Mouse (Mus musculus) myocyte (in vitro differentiated cells): ENCODE data around the gene Apmap. TPM values are rescaled to one million over a fixed set of nuclear protein-coding genes. Genes with fewer than 3 reads are reported as not detected.
"Not testable (repeated sequence)": the region's sequence is repeated elsewhere in the genome, so short reads cannot be mapped to it uniquely, and the experiment has no call there.

Experiments
- H3K27me3 ChIP-seq: one replicate; pipeline ENCODE4 v1.6.1; 2011; ENCODE audit not compliant: control insufficient read depth, insufficient read depth, insufficient read length
- H3K36me3 ChIP-seq: one replicate; pipeline ENCODE4 v1.6.1; 2011; ENCODE audit not compliant: control insufficient read depth, insufficient read depth
- H3K4me2 ChIP-seq: one replicate; pipeline ENCODE4 v1.6.1; 2011; ENCODE audit warnings: low read depth, control low read depth
- H3K4me3 ChIP-seq: one replicate; pipeline ENCODE4 v1.5.1; 2011; ENCODE audit warnings: mild to moderate bottlenecking, control low read depth, moderate library complexity
- H3K79me2 ChIP-seq: one replicate; pipeline ENCODE4 v1.6.1; 2011; ENCODE audit not compliant: control insufficient read depth, insufficient read depth
- H3ac ChIP-seq: one replicate; pipeline ENCODE4 v1.6.1; 2011; ENCODE audit not compliant: control insufficient read depth, insufficient read length
- CEBPB ChIP-seq: IDR thresholded peaks from 2 replicates; pipeline ENCODE4 v1.6.1; 2011; ENCODE audit warnings: mild to moderate bottlenecking, moderate library complexity; ENCODE audit not compliant: poor library complexity, insufficient read depth, severe bottlenecking
- E2F4 ChIP-seq: IDR thresholded peaks from one replicate; pipeline ENCODE4 v1.6.1; 2011; ENCODE audit warnings: mild to moderate bottlenecking, control low read depth, moderate library complexity; ENCODE audit not compliant: insufficient read depth
- MAX ChIP-seq: IDR thresholded peaks from one replicate; pipeline ENCODE4 v1.6.1; 2011; ENCODE audit warnings: low read depth, mild to moderate bottlenecking, control low read depth
- MYOD1 ChIP-seq, 3 experiments: IDR thresholded peaks; one replicate each; pipeline ENCODE4 v1.6.1; 2011; ENCODE audit warnings: control low read depth in 2 of 3, low read depth in 2 of 3, mild to moderate bottlenecking in 2 of 3, moderate library complexity in 1 of 3; ENCODE audit not compliant: insufficient read length in 2 of 3, control insufficient read depth in 1 of 3
- MYOG ChIP-seq, 3 experiments: IDR thresholded peaks; one replicate each; pipeline ENCODE4 v1.6.1; 2011; ENCODE audit warnings: control low read depth in 2 of 3, low read depth in 2 of 3, mild to moderate bottlenecking in 2 of 3; ENCODE audit not compliant: insufficient read length in 2 of 3, control insufficient read depth in 1 of 3, insufficient read depth in 1 of 3
- REST ChIP-seq: IDR thresholded peaks from one replicate; pipeline ENCODE4 v1.6.1; 2011; ENCODE audit warnings: mild to moderate bottlenecking, control low read depth, moderate library complexity; ENCODE audit not compliant: insufficient read depth, insufficient read length
- TCF3 ChIP-seq: IDR thresholded peaks from one replicate; pipeline ENCODE4 v1.6.1; 2011; ENCODE audit warnings: low read depth, control low read depth; ENCODE audit not compliant: insufficient read length
- polyA plus RNA-seq: library from polyadenylated mRNA; unstranded; fragments of >200 nt; fragmentation: generic; extraction: Trizol; gene quantifications from one replicate; pipeline ENCODE4 v1.2.1, GENCODE M21; 2012; ENCODE audit warnings: missing spikeins

Gene Apmap
- polyA plus RNA-seq, 1 experiment = 31.4 TPM

DNA sequence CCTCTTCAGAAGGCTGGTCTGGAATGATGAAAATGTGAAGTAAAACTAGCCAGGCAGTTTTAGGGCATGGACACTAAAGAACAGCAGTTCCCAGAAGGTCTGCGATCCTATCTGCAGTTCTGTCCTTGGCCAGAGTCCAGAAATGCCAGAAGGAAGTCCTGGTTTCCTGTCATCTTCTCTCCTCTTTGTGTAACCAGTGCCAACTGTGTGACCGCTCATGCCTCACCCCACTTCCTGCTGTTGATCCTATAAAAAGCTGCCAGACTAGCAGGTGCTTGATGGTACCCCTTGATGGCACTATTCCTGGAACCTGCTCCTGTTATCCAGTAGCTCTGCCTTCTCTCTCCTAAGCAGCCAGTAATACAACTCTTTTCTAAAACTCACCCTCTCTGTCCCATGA is 41.3 kb downstream of the Apmap start:
- no peaks in the 10 kb centered on the region for H3K79me2 ChIP-seq
- no peak overlapping the region for H3ac ChIP-seq

DNA sequence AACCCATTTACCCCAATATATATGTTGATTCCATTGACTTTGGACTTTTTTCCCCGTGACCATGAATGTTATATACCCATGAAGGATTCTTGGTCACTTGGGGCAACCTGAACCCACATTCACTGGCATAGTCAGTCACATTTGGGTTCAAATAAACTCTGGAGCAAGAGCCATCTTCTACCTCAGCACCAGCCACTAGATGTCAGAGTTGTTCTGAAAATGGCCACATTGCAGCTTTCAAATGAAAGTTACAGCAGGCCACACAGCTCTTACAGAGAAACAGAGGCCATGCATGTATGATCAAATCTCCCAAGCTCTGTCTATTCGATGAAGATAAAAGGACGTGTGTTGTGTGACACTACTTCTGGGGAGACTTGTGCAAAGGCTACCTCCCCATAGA is 49.8 kb downstream of the Apmap start:
- H3K36me3 ChIP-seq = no peaks in the 10 kb centered on the region
- no peak for TF ChIP-seq E2F4
- TF ChIP-seq MYOG (IDR thresholded peaks at IDR 0.05; ENCODE audit: control insufficient read depth in 1 of 3, insufficient read depth in 1 of 3, insufficient read length in 2 of 3, low read depth in 2 of 3) = no peak
- peak; percentile 14; the same call in 1 of the 2 replicates for TF ChIP-seq CEBPB
- TF ChIP-seq REST = no peak
- TF ChIP-seq MAX = no peak

More for the DNA sequence above, 41.3 kb downstream of the Apmap start:
- H3K4me2 ChIP-seq = no peak overlapping the region
- no peaks in the 10 kb centered on the region for H3K27me3 ChIP-seq
- no peaks in the 10 kb centered on the region for H3K36me3 ChIP-seq
- no peak overlapping the region for H3K4me3 ChIP-seq
- TF ChIP-seq MYOG (IDR thresholded peaks at IDR 0.05; ENCODE audit: control insufficient read depth in 1 of 3, insufficient read depth in 1 of 3, insufficient read length in 2 of 3, low read depth in 2 of 3) = no peak
- no peak for TF ChIP-seq TCF3
- TF ChIP-seq MYOD1 (IDR thresholded peaks at IDR 0.05; ENCODE audit: control insufficient read depth in 1 of 3, insufficient read length in 2 of 3, low read depth in 2 of 3) = peak in 1 of 3 experiments; percentile 30

GRCm38 (mm10) chr2:150549576-150549975 is 58.8 kb downstream of the Apmap start:
- not testable (repeated sequence) for H3K36me3 ChIP-seq, H3ac ChIP-seq, H3K4me2 ChIP-seq, H3K27me3 ChIP-seq, H3K79me2 ChIP-seq, H3K4me3 ChIP-seq

More for the DNA sequence above, 49.8 kb downstream of the Apmap start:
- Histone ChIP-seq H3K4me2 (no peak overlapping the region), H3K79me2 (no peaks in the 10 kb centered on the region), H3ac (no peak overlapping the region), H3K4me3 (no peak overlapping the region), H3K27me3 (no peaks in the 10 kb centered on the region)

Other genes with a start within 250 kb of the Apmap start
- gene 3300002I08Rik, start 245.8 kb downstream of the Apmap start, polyA plus RNA-seq = 1.1 TPM
- gene Zfp442, start 157.1 kb downstream of the Apmap start, polyA plus RNA-seq = 0.35 TPM
- 0.25 TPM for gene Zfp345, start 123.5 kb downstream of the Apmap start, polyA plus RNA-seq
- gene Cst7, start 38.2 kb downstream of the Apmap start, polyA plus RNA-seq = not detected
- not detected for gene Acss1, start 59.9 kb upstream of the Apmap start, polyA plus RNA-seq
- gene Vsx1, start 80.8 kb upstream of the Apmap start, polyA plus RNA-seq = not detected
- gene Entpd6, start 140.5 kb upstream of the Apmap start, polyA plus RNA-seq = 8.8 TPM
- 23.8 TPM for gene Pygb, start 178.2 kb upstream of the Apmap start, polyA plus RNA-seq